Mouse (Mus musculus): ENCODE measurements at regions not wholly inside any gene's neighbourhood (a gene's known extent, or its start where the extent isn't known, plus 50 kb on each side); places are given as distances from the start of the nearest gene placed in this dataset.

DNA sequence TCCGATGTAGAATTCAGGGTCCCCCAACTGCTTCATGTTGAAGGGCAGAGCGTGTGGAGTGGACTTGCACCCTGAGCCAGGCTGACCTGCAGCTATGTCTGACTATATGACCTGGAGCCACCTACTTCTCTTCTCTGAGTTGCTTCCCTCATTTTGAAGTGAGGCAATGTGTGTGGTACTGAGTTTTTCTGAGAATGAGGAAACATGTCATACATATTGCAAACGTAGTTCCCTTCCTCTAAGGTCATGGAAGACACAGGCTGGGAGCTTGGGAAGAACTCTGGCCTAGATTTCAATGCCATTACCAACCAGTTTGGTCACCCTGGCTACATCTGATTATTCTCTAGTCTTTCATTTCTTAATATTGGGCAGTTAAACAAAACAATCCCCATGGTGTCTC, 54.1 kb upstream of the Gsap start:
- no peak for TF ChIP-seq CTCF (IDR thresholded peaks at IDR 0.05; ENCODE audit: borderline replicate concordance, insufficient read depth, low read length)
- no peak for TF ChIP-seq POLR2A (IDR thresholded peaks at IDR 0.05; ENCODE audit: low read depth, low read length)

All from embryonic fibroblast, embryonic 13.5 days (primary cell).